ENCODE assay signal across 16 mouse cellular contexts in the genomic region with DNA sequence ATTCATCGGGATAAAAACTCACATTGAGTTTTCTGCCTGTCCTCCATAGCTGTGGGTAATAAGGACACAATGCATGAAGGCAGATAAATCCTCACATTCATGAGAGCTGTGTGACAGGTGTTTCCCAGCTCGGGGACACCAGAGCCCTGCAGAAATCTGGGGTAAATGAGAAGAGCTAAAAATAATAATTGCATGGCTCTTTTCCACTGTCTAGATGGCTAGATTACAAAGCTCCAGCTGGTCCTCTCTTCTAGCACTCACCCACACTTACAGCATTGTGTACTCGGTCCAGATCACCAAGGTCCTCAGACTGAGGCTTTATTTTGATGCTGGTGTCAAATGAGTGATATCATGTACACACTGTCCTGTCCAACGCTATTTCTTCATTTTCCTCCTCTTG.
DNase-seq lines count a peak whose midpoint lies in the region; ATAC-seq and TF ChIP-seq lines count a peak whose summit lies in the region.
"Had no signal": no experiment of that assay in that cellular context is flagged by ENCODE, and none has a peak within 500 bp of the region (broad histone marks: within the 10 kb centered on the region; RNA-seq: fewer than 3 reads in every experiment).

No protein-coding gene starts in this region.

- no peaks in the 10 kb centered on the region for H3K4me1 ChIP-seq in embryonic facial prominence, embryonic 14.5 days (ENCODE audit: control insufficient read depth, insufficient read depth, low read length)
- H3K4me1 ChIP-seq in embryonic facial prominence, embryonic 10.5 days: peaks cover 5% of the 10 kb centered on the region; the same call in 1 of the 2 replicates
- H3K4me1 ChIP-seq in limb, embryonic 13.5 days: no peaks in the 10 kb centered on the region
- H3K4me1 ChIP-seq in limb, embryonic 10.5 days: no peaks in the 10 kb centered on the region
- no peaks in the 10 kb centered on the region for H3K4me1 ChIP-seq in hindbrain, postnatal 0 days (ENCODE audit: insufficient read depth, low read length)
- H3K4me1 ChIP-seq: limb, embryonic 12.5 days; midbrain, embryonic 12.5 days had no signal

- H3K36me3 ChIP-seq in embryonic facial prominence, embryonic 14.5 days (ENCODE audit: control insufficient read depth, insufficient read depth, low read length): no peaks in the 10 kb centered on the region
- H3K36me3 ChIP-seq in embryonic facial prominence, embryonic 10.5 days (replicated peaks): no peaks in the 10 kb centered on the region
- no peaks in the 10 kb centered on the region for H3K36me3 ChIP-seq in limb, embryonic 13.5 days
- no peaks in the 10 kb centered on the region for H3K36me3 ChIP-seq in limb, embryonic 10.5 days
- H3K36me3 ChIP-seq in hindbrain, postnatal 0 days (ENCODE audit: insufficient read depth, low read length): no peaks in the 10 kb centered on the region
- H3K36me3 ChIP-seq: limb, embryonic 12.5 days; midbrain, embryonic 12.5 days had no signal

- H3K9me3 ChIP-seq in embryonic facial prominence, embryonic 14.5 days (ENCODE audit: control insufficient read depth, low read length): no peaks in the 10 kb centered on the region
- no peaks in the 10 kb centered on the region for H3K9me3 ChIP-seq in embryonic facial prominence, embryonic 10.5 days
- no peaks in the 10 kb centered on the region for H3K9me3 ChIP-seq in limb, embryonic 13.5 days
- no peaks in the 10 kb centered on the region for H3K9me3 ChIP-seq in limb, embryonic 10.5 days (replicated peaks)
- H3K9me3 ChIP-seq in hindbrain, postnatal 0 days (ENCODE audit: low read length): no peaks in the 10 kb centered on the region
- H3K9me3 ChIP-seq: limb, embryonic 12.5 days; midbrain, embryonic 12.5 days had no signal

- H3K4me2 ChIP-seq in embryonic facial prominence, embryonic 14.5 days (ENCODE audit: low read depth, low read length): no peak overlapping the region
- H3K4me2 ChIP-seq in limb, embryonic 13.5 days (replicated peaks): no peak overlapping the region
- no peak overlapping the region for H3K4me2 ChIP-seq in hindbrain, postnatal 0 days (ENCODE audit: low read depth, low read length)
- H3K4me2 ChIP-seq: limb, embryonic 12.5 days; midbrain, embryonic 12.5 days had no signal

- peak; percentile 39 for DNase-seq in embryonic facial prominence, embryonic 14.5 days (ENCODE audit: low spot score)
- DNase-seq in embryonic facial prominence, embryonic 10.5 days (ENCODE audit: low spot score): no peak
- no peak for DNase-seq in limb, embryonic 10.5 days (ENCODE audit: low spot score)
- peak; percentile 11 to 36 for DNase-seq in cerebellum, postnatal 14 days
- DNase-seq in lung, postnatal 10 days: peak; percentile 33
- no peak for DNase-seq in hindbrain, postnatal 0 days (ENCODE audit: low spot score)
- DNase-seq: adrenal gland, adult 2 months; B cell, adult 2 months; kidney, adult 8-10 months; liver, postnatal 0 days; thymus, adult 2 months had no signal

- 56% methylated on average over 4 of the region's 4 CpGs for WGBS in embryonic facial prominence, embryonic 14.5 days
- WGBS in embryonic facial prominence, embryonic 10.5 days: 71% methylated on average over 4 of the region's 4 CpGs
- 72% methylated on average over 4 of the region's 4 CpGs for WGBS in limb, embryonic 13.5 days
- 83% methylated on average over 4 of the region's 4 CpGs for WGBS in limb, embryonic 10.5 days
- WGBS in hindbrain, postnatal 0 days: 76% methylated on average over 4 of the region's 4 CpGs

- ATAC-seq in embryonic facial prominence, embryonic 14.5 days (ENCODE audit: low read depth): peak; percentile 47; the same call in 1 of the 2 replicates
- peak; percentile 51; the same call in 1 of the 2 replicates for ATAC-seq in limb, embryonic 13.5 days (ENCODE audit: low FRiP score, low read depth)
- ATAC-seq in granulocyte monocyte progenitor cell, adult 5-6 weeks (replicated peaks; ENCODE audit: poor library complexity, severe bottlenecking): no peak
- no peak for ATAC-seq in hindbrain, postnatal 0 days
- ATAC-seq: forebrain, embryonic 16.5 days; liver, postnatal 0 days had no signal

- TF ChIP-seq CTCF in hindbrain, postnatal 0 days (IDR thresholded peaks at IDR 0.05; ENCODE audit: low read depth): no peak

- H3K27ac ChIP-seq in embryonic facial prominence, embryonic 14.5 days (replicated peaks; ENCODE audit: low read depth, low read length): no peak overlapping the region
- no peak overlapping the region for H3K27ac ChIP-seq in embryonic facial prominence, embryonic 10.5 days (replicated peaks)
- no peak overlapping the region for H3K27ac ChIP-seq in limb, embryonic 13.5 days
- H3K27ac ChIP-seq in limb, embryonic 10.5 days: no peak overlapping the region
- H3K27ac ChIP-seq in hindbrain, postnatal 0 days: no peak overlapping the region
- H3K27ac ChIP-seq: limb, embryonic 12.5 days; midbrain, embryonic 12.5 days had no signal

- no peak overlapping the region for H3K4me3 ChIP-seq in embryonic facial prominence, embryonic 14.5 days (ENCODE audit: low read depth, low read length)
- no peak overlapping the region for H3K4me3 ChIP-seq in embryonic facial prominence, embryonic 10.5 days
- H3K4me3 ChIP-seq in limb, embryonic 13.5 days: no peak overlapping the region
- no peak overlapping the region for H3K4me3 ChIP-seq in limb, embryonic 10.5 days
- H3K4me3 ChIP-seq in hindbrain, postnatal 0 days (ENCODE audit: low read length): no peak overlapping the region
- H3K4me3 ChIP-seq: limb, embryonic 12.5 days; midbrain, embryonic 12.5 days had no signal

- H3K9ac ChIP-seq in embryonic facial prominence, embryonic 14.5 days (ENCODE audit: low read depth, low read length): no peak overlapping the region
- H3K9ac ChIP-seq in limb, embryonic 13.5 days: no peak overlapping the region
- H3K9ac ChIP-seq in hindbrain, postnatal 0 days (replicated peaks; ENCODE audit: low read length): no peak overlapping the region
- H3K9ac ChIP-seq: limb, embryonic 12.5 days; liver, postnatal 0 days; midbrain, embryonic 12.5 days had no signal

- H3K27me3 ChIP-seq in embryonic facial prominence, embryonic 14.5 days (replicated peaks; ENCODE audit: control insufficient read depth, insufficient read depth, low read length): no peaks in the 10 kb centered on the region
- H3K27me3 ChIP-seq in embryonic facial prominence, embryonic 10.5 days (replicated peaks; ENCODE audit: low read depth, poor library complexity, severe bottlenecking): no peaks in the 10 kb centered on the region
- no peaks in the 10 kb centered on the region for H3K27me3 ChIP-seq in limb, embryonic 13.5 days
- H3K27me3 ChIP-seq in limb, embryonic 10.5 days (ENCODE audit: low read depth, poor library complexity, severe bottlenecking): no peaks in the 10 kb centered on the region
- no peaks in the 10 kb centered on the region for H3K27me3 ChIP-seq in hindbrain, postnatal 0 days (ENCODE audit: insufficient read depth, low read length)
- H3K27me3 ChIP-seq: limb, embryonic 12.5 days; midbrain, embryonic 12.5 days had no signal

Comparison
In these comparisons a context has a peak if more than half of its experiments do, and no peak if none do; other contexts are left out.
1. DNase-seq: peak in embryonic facial prominence, embryonic 14.5 days (single experiment), cerebellum, postnatal 14 days (2 of 2) and lung, postnatal 10 days (single experiment); none in embryonic facial prominence, embryonic 10.5 days (single experiment), limb, embryonic 10.5 days (single experiment) and hindbrain, postnatal 0 days (single experiment).
2. ATAC-seq: peak in embryonic facial prominence, embryonic 14.5 days (single experiment) and limb, embryonic 13.5 days (single experiment); none in granulocyte monocyte progenitor cell, adult 5-6 weeks (single experiment) and hindbrain, postnatal 0 days (single experiment).